Mouse (Mus musculus) c-Kit-positive CD71-positive TER-119-positive erythroid progenitor cells, embryonic 14.5 days (primary cell): ENCODE data around the gene Abhd4.

Source experiments
- DNase-seq: peaks from one replicate; pipeline ENCODE4 v3.0.0-alpha.2; 2013; ENCODE audit warnings: low spot score

Gene Abhd4

DNA sequence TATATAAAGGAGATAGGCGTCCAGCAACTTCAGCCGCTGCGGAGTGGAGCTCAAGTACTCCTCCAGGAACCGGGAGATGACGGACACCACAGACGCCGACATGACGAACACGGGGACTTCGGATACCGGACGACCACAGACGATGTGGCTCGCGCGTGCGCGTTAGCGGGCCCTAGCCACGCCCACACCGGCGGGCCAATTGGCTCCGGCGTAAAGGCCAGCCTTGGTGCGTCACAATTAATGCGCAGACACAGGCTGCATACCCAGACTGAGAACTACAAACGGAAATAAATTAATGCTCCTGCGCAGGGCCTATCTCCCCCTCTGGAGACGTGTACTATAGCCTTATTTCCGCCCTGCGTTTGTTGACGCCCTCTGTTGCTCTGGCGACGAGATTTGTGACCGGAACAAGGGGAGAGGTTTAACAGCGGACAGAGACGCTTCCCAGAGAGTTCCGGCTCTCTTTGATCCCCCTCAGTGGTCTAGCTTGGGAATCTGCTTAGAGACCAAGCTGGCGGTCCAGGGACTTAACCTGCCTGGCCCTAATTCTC is at the start of gene Abhd4, which contains the start of gene Dad1:
Gene Abhd4, plus strand, starts transcription at position 448 of the 551 bp plus-strand sequence.
Gene Dad1, minus strand, starts transcription at position 364 of the 551 bp plus-strand sequence.
- peak; percentile 95 for DNase-seq

DNA sequence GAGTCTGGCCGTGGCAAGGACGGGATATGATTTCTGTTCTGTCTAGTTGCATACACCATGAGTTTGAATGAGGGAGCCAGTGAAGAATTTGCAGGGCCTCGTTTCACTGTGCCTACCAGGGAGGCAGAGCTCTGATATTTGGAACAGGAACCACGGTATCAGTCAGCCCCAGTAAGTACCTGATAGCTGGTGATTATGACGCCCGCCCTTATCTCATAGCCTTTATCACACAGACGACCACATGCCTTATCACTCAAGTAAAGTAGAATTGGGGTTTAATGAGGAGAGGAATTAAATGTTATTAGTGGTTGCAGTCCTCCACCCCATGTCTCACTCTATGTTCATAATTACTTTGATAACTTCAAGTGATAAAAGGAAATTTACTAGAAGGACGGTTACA is 49.7 kb upstream of the Abhd4 start:
- peak; percentile 71 for DNase-seq

- no peak for DNase-seq
These were observed 49.2 kb upstream of the Abhd4 start for GRCm38 (mm10) chr14:54204786-54205185.

GRCm38 (mm10) chr14:54205904-54206303 is 48.1 kb upstream of the Abhd4 start:
- DNase-seq: no peak

- DNase-seq: no peak
These were observed 47.7 kb upstream of the Abhd4 start for GRCm38 (mm10) chr14:54206309-54206708.

DNA sequence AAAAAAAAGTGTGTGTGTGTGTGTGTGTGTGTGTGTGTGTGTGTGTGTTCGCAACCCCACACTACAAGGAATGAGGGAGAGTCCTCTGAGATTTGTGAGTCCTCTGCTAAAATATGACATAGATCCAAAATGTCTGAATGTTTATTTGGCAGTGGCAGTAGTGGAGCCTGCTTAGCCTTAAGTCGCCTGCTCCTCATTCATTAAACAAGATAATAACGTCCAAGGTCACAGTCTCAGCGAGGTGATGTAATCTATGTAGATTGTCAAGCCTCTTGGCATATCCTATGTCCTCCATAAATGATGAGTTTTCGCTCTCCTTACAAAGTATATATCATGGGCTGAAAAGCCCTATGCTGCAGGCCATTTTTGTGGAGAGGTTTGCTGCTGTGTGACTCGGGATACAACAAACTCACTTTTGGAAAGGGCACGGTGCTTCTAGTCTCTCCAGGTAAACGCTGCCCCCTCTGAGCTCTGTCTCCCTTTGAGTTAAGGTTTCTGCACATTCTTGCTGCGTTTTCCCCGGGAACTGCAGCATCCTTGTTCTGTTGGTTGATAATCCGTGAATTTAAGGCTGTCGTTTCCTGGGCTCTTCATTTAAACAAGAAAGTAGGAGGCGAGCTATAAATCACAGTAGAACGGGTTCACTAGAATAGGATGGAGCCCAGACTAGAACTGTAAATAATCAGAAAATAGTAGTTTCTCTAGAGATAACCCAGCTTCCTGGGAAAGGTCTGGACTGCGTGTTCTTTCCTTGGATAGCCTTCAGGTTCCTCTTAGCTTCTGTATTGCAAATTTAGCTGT is 47.0 kb upstream of the Abhd4 start:
- no peak for DNase-seq

GRCm38 (mm10) chr14:54207924-54208323 is 46.1 kb upstream of the Abhd4 start:
- no peak for DNase-seq

DNA sequence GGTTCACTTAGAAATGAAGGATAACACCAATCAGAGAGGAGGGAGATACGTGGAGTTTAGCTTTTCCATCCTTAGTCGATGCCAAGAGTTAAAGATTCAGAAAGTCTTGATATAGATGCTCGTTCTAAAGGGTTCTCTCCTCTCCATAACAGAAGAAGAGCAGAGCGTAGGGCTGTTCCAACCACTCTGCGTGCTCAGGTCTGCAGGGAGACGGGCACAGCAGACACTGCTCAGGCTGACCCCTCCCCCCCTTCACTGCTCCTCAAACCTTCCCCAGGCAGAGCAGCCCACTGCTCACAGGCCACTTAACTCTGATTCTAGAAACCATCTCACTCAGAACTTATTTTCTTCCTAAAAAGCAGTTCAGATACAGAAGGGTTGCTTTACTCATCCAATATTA is 45.2 kb upstream of the Abhd4 start:
- no peak for DNase-seq

DNA sequence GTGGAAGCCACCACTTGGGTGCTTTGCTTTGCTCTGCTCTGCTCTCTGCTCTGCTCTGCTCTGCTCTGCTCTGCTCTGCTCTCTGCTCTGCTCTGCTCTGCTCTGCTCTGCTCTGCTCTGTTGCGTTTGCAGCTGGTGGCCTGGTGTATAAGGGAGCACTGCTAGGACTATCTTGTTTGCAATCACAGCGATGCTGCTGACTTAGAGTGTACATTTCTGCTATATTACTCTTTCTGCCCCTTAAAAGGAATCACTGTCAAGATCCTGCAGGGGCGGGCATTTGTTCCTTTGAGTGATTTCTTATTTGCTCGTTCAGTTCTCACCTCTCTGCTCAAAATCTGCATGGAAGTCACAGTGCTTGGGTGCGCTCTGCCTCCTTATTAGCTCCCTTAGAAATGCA is 44.1 kb upstream of the Abhd4 start:
- no peak for DNase-seq

DNA sequence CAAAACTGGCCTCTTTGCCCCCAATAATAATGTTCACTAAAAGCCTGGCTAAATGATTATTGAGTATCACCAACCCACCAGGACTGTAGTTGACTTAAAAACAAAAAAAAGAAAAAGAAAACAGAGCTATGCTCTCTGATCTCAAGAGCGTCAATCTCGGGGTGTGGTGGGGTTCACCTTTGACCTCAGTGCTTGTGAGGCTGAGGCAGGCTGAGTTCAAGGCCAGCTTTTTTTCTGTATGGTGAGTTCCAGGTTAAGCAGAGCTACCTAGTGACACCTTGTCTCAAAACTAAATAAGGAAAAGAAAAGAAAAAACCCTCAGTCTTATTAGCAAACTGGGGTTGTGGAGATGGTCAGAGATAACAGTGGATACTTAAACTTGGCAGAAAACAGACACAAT is 43.6 kb upstream of the Abhd4 start:
- DNase-seq: no peak

GRCm38 (mm10) chr14:54211199-54211598 is 42.8 kb upstream of the Abhd4 start:
- DNase-seq: no peak

- no peak for DNase-seq
These were observed 42.2 kb upstream of the Abhd4 start for GRCm38 (mm10) chr14:54211755-54212154.

DNA sequence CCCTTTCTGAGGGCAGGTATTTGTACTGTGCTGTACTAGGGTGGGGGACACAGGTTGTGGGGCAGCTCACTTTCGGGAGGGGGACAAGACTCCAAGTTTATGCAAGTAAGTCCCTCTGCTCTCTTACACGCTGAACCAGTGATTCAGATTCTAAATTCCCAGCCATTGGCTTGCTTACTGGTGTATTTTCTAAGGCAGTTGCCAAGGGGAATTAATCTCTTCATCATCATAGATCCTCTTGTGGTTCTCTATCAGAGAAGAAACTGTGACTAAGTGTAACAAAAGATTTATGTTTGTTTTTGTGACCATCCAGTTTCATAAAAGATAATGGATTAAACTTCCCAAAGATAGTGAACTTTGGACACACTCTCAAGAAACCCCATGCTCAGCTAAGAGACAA is 40.3 kb upstream of the Abhd4 start:
- DNase-seq: no peak

GRCm38 (mm10) chr14:54214477-54214876 is 39.5 kb upstream of the Abhd4 start:
- DNase-seq: no peak

- no peak for DNase-seq
These were observed 39.1 kb upstream of the Abhd4 start for GRCm38 (mm10) chr14:54214901-54215300.

DNA sequence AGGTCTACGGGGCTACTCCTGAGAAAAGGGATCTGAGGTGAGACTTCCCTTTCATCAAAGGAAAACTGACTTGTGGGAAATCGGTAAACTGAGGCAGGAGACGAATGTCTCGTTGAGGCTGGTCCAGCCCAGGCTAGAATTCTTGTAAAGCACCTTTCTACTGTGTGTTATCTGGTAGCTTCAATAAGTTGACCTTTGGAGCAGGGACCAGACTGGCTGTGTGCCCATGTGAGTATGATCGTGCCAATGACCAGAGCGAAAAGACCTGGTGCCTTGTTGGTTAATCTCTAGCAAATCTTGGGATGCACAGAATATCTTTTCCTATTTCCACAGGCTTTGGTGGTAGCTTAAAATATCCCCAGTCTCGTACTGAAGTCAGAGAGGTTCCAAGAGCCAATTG is 37.9 kb upstream of the Abhd4 start:
- DNase-seq: no peak

DNA sequence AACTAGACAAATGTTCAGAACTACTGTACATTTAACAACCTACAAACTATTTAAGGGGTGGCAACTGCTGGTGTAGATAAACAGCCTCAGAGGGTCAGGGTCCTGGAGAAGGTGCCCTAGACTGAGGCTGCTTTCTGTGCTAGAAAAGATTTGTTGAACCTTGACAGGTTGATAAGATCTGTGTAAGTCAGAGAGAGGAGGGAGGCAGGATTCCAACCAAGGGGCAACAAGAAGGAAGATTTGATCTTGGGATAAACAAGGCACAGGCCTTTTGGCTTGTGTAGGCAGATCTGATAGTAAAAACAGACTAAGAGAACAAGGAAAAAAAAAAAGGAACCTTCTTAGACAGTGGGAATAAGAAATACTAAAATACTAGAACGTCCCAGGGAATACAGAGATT is 35.8 kb upstream of the Abhd4 start:
- DNase-seq: no peak

DNA sequence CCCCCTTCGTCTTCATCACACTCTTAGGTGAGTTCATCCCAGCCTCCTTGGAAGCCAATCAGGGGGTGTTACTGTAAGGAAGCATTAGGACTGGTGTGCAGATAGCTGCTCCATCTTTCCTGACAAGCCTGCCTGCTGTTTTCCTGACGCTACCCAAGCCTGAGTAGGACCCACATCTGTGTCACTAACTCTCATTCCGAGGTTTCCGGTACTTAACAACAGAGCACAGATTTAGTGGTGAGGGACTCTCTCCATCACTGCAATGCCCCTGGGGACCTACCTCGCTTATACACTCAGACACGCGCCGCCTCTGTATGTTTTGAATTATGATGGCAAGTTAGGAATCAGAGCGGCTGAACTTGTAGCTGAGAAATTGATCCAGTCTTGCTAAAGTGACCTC is 35.3 kb upstream of the Abhd4 start:
- DNase-seq: no peak

DNA sequence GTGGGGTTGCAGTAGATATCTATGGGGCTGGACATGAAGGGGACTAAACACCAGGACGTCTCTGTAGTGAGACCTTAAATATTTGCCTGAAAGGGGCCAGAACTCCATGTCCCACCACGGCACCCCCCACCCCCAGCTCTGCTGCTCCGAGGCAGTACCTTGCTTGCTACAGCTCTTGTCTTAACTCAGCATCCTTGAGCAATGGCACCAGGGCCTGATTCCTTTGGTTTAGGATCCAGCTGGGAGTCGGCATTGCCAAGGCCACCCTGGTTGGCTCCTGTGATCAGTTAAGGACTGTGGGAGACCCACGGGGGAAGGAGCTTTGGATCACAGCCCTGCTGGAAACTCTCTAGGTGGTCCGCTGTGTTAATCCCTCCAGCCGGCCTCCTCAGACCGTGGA is 34.7 kb upstream of the Abhd4 start:
- DNase-seq: no peak

DNA sequence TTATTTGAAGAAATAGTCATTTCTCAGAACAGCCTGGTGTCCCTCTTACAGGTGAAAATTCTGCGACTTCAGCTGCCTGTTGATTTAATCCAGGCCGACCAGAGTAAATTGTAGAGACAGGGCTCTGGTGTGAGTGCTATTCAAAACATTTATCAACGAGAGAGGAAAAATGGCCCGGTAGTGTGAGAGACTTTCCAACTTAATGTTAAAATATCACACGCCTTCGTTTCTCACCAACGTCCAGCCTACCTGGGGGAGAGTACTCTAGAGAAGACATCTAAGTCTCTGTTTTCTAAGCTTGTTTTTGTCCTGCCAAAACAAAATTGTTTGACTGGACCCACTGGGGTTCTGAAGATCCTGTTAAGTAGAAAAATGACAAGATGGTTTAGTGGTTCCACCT is 34.1 kb upstream of the Abhd4 start:
- no peak for DNase-seq

GRCm38 (mm10) chr14:54220726-54221494 is 33.1 kb upstream of the Abhd4 start:
- DNase-seq: no peak

DNA sequence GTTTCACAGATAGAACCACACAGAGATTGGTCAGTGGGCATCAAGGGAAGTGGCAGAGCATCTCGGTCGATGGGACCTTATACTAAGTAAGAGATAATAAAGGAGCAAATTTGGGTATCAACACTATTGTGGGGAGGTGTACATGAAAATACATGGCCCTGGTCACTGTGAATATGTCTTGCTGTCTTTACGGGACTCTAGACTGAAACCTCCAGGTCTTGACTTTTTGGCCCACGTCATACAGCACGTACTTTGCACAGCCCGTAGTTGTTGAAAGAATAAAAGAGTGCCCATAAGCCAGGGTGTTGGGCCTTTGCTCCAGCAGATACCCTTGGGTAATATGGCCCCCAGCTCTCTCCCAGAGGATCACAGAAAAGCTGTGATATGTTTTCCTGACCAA is 32.3 kb upstream of the Abhd4 start:
- DNase-seq: no peak

- DNase-seq: no peak
These were observed 31.7 kb upstream of the Abhd4 start for GRCm38 (mm10) chr14:54222289-54222727.
